In the genomic region with DNA sequence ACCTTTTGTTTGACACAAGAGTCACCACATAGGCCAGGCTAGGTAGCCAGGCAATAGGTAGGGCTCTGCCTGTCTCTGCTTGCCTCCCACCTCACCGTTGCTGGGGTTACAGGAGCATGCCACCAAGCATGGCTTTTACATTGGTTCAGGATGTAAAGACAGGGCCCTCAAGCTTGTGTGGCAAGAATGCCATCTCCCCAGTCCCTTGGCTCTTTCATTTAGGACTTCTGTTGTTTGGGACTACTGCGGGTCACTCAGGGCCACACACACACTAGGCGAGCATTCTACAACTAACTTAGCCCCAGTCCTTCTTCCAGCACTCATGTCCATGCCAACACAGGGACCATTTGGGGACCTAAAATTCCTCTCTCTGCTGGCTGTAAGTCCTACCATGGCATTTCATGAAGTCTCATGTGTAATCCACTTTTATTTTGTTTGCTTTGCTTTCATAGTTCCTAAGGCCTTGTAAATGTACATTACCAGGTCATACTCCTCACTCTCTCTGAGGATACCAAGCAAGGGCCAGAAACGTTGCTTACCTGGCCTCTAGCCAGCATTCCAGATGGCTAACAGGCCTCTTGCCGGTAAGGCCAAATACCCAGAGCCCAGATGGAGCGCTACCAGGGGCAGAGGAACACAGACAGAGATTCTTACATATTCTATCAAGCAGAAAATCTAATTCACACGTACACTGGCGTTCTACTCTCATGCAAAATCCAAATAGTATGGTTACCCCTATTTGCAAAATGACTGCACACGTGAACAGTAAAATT, we compare ENCODE assay signal across 8 mouse cellular contexts. TPM values are rescaled to one million over a fixed set of nuclear protein-coding genes. Genes with fewer than 3 reads are reported as not detected.
DNase-seq lines count a peak whose midpoint lies in the region; ATAC-seq and TF ChIP-seq lines count a peak whose summit lies in the region.

No protein-coding gene starts in this region.

- peak; percentile 34 for ATAC-seq in forebrain, embryonic 13.5 days
- ATAC-seq in hindbrain, postnatal 0 days, result peak; percentile 58

- no peak overlapping the region for H3K4me3 ChIP-seq in forebrain, embryonic 13.5 days
- no peak overlapping the region for H3K4me3 ChIP-seq in hindbrain, postnatal 0 days (ENCODE audit: low read length)

- no peaks in the 10 kb centered on the region for H3K9me3 ChIP-seq in forebrain, embryonic 13.5 days (replicated peaks)
- no peaks in the 10 kb centered on the region for H3K9me3 ChIP-seq in hindbrain, postnatal 0 days (ENCODE audit: low read length)

- no peak overlapping the region for H3K9ac ChIP-seq in forebrain, embryonic 13.5 days
- no peak overlapping the region for H3K9ac ChIP-seq in hindbrain, postnatal 0 days (replicated peaks; ENCODE audit: low read length)

- no peak for TF ChIP-seq CTCF in hindbrain, postnatal 0 days (IDR thresholded peaks at IDR 0.05; ENCODE audit: low read depth)

- peak; percentile 92 for DNase-seq in heart, adult 11 months
- DNase-seq in heart, postnatal 25 days (ENCODE audit: low spot score), result no peak
- DNase-seq in brain, adult 2 months (ENCODE audit: low read depth, low spot score), result peak; percentile 98
- DNase-seq in hindbrain, postnatal 0 days (ENCODE audit: low spot score), result peak; percentile 87
- no peak for DNase-seq in ovary, postnatal 14 days (ENCODE audit: low spot score)
- no peak for DNase-seq in testis, postnatal 14 days (ENCODE audit: low spot score)
- no peak for DNase-seq in left cerebral cortex, postnatal 14 days (ENCODE audit: low spot score in 2 of 2)

- WGBS in forebrain, embryonic 13.5 days, result 39% methylated on average over 9 of the region's 9 CpGs
- 40% methylated on average over 9 of the region's 9 CpGs for WGBS in hindbrain, postnatal 0 days

- H3K27me3 ChIP-seq in forebrain, embryonic 13.5 days, result no peaks in the 10 kb centered on the region
- H3K27me3 ChIP-seq in hindbrain, postnatal 0 days (ENCODE audit: insufficient read depth, low read length), result no peaks in the 10 kb centered on the region

- intact Hi-C loops in heart, postnatal 25 days (cut with DNase I), result no loop called here
- intact Hi-C loops in left cerebral cortex, postnatal 14 days (cut with DNase I), result loop anchor here (5.0 kb wide), 1 partner anchor 77 kb away; no protein-coding TSS in a partner anchor

- no peak overlapping the region for H3K4me2 ChIP-seq in forebrain, embryonic 13.5 days
- no peak overlapping the region for H3K4me2 ChIP-seq in hindbrain, postnatal 0 days (ENCODE audit: low read depth, low read length)

- H3K36me3 ChIP-seq in forebrain, embryonic 13.5 days (ENCODE audit: poor library complexity, severe bottlenecking), result no peaks in the 10 kb centered on the region
- no peaks in the 10 kb centered on the region for H3K36me3 ChIP-seq in hindbrain, postnatal 0 days (ENCODE audit: insufficient read depth, low read length)

- peak overlapping the region; percentile 82 for H3K27ac ChIP-seq in forebrain, embryonic 13.5 days
- peak overlapping the region; percentile 64 for H3K27ac ChIP-seq in hindbrain, postnatal 0 days

- peaks cover 67% of the 10 kb centered on the region for H3K4me1 ChIP-seq in forebrain, embryonic 13.5 days
- H3K4me1 ChIP-seq in hindbrain, postnatal 0 days (ENCODE audit: insufficient read depth, low read length), result peaks cover 54% of the 10 kb centered on the region

RNA-seq across cellular contexts. Expression of a gene that starts 52.2 kb away (rescaled TPM):
- total RNA-seq in heart, postnatal 25 days (2021), result 100 to 1,000 TPM; 102 to 112 TPM
- 25.7 and 27.8 TPM in 2 replicates for polyA plus RNA-seq in forebrain, embryonic 13.5 days (2015; fragmentation: Nextera tagmentation; extraction: Ambion mirVana)
- 30.3 and 37.6 TPM in 2 replicates for total RNA-seq in hindbrain, postnatal 0 days (2014; rRNA removed)
- 44.4 and 46.0 TPM in 2 replicates for polyA plus RNA-seq in hindbrain, postnatal 0 days (2015; fragmentation: Nextera tagmentation; extraction: Ambion mirVana)
- total RNA-seq in left cerebral cortex, postnatal 14 days (2021), result 10 to 100 TPM; 74.9 to 79.6 TPM

Comparison
In these comparisons a context has a peak if more than half of its experiments do, and no peak if none do; other contexts are left out.
1. DNase-seq: peak in heart, adult 11 months (single experiment), brain, adult 2 months (single experiment) and hindbrain, postnatal 0 days (single experiment); none in heart, postnatal 25 days (single experiment), ovary, postnatal 14 days (single experiment), testis, postnatal 14 days (single experiment) and left cerebral cortex, postnatal 14 days (0 of 2).